Comparison of ENCODE assay signal across 10 mouse cellular contexts in the genomic region with DNA sequence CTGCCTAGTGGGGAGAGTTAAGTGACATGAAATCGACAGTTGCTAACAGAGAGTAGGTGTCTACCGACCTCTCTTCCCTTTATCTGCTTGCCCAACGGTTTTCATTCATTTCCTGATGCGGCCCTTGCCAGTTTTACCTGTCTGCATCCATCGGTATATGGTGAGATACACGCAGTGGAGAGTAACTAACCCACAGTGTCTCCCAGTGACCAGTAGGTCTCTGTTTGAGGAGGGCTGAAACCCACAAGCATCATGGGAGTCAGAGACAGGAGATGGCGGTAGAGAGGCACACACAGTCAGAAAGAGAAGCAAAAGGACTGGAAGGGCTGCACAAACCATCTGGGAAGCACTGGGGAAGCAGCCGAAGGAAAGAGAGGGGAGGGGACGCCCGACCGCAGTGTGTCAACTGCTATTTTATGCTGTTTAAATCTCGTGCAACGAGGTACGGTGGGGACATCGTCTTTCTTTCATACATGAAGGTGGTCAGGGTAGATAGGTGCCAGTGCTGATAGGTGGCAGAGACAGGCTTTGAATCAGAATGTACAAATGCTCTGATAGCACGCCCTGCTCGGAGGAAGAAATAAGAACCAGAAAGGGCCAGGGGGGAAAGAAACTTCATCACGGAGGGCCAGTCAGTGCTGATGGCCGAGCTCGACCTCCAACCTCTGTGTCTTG. TPM values are rescaled to one million over a fixed set of nuclear protein-coding genes. Genes with fewer than 3 reads are reported as not detected.
DNase-seq lines count a peak whose midpoint lies in the region; ATAC-seq and TF ChIP-seq lines count a peak whose summit lies in the region.
"Had no signal": no experiment of that assay in that cellular context is flagged by ENCODE, and none has a peak within 500 bp of the region (broad histone marks: within the 10 kb centered on the region; RNA-seq: fewer than 3 reads in every experiment).

No protein-coding gene starts in this region.

- no peaks in the 10 kb centered on the region for H3K27me3 ChIP-seq in heart, postnatal 0 days (ENCODE audit: control insufficient read depth, insufficient read depth, low read length)
- no peaks in the 10 kb centered on the region for H3K27me3 ChIP-seq in liver, embryonic 13.5 days
- no peaks in the 10 kb centered on the region for H3K27me3 ChIP-seq in forebrain, embryonic 11.5 days (ENCODE audit: control insufficient read depth, insufficient read depth, low read length)
- H3K27me3 ChIP-seq in forebrain, embryonic 14.5 days (replicated peaks; ENCODE audit: control insufficient read depth, insufficient read depth, low read length) = no peaks in the 10 kb centered on the region
- H3K27me3 ChIP-seq: hindbrain, embryonic 13.5 days had no signal

- TF ChIP-seq CTCF in heart, postnatal 0 days (IDR thresholded peaks at IDR 0.05; ENCODE audit: low read depth) = peak; percentile 19; the same call in 1 of the 2 replicates

- no peak overlapping the region for H3K4me2 ChIP-seq in heart, postnatal 0 days (ENCODE audit: low read depth, low read length)
- H3K4me2 ChIP-seq in liver, embryonic 13.5 days = peak overlapping the region; percentile 59
- H3K4me2 ChIP-seq in forebrain, embryonic 11.5 days (ENCODE audit: low read depth, low read length, severe bottlenecking) = no peak overlapping the region
- H3K4me2 ChIP-seq in forebrain, embryonic 14.5 days (ENCODE audit: low read length) = no peak overlapping the region
- H3K4me2 ChIP-seq: hindbrain, embryonic 13.5 days had no signal

- TF ChIP-seq EP300 in heart, postnatal 0 days (IDR thresholded peaks at IDR 0.05; ENCODE audit: low read depth) = no peak

- peaks cover 5% of the 10 kb centered on the region for H3K9me3 ChIP-seq in heart, postnatal 0 days (replicated peaks; ENCODE audit: control insufficient read depth, low read length)
- H3K9me3 ChIP-seq in liver, embryonic 13.5 days (replicated peaks) = peaks cover 5% of the 10 kb centered on the region; the same call in 1 of the 2 replicates
- no peaks in the 10 kb centered on the region for H3K9me3 ChIP-seq in forebrain, embryonic 11.5 days (ENCODE audit: control insufficient read depth, low read length)
- no peaks in the 10 kb centered on the region for H3K9me3 ChIP-seq in forebrain, embryonic 14.5 days (replicated peaks; ENCODE audit: control insufficient read depth, low read length)
- H3K9me3 ChIP-seq: hindbrain, embryonic 13.5 days had no signal

- DNase-seq in heart, postnatal 0 days (ENCODE audit: low spot score) = no peak
- DNase-seq in heart, adult 11 months = no peak
- peak; percentile 19 for DNase-seq in urinary bladder, adult 2 months (ENCODE audit: low spot score)
- DNase-seq in urinary bladder, postnatal 4 days (ENCODE audit: low spot score in 2 of 2) = no peak
- DNase-seq in liver, embryonic 13.5 days = no peak
- no peak for DNase-seq in embryo, embryonic 10 days (ENCODE audit: low spot score)
- no peak for DNase-seq in forebrain, embryonic 11.5 days (ENCODE audit: low spot score)
- DNase-seq in forebrain, embryonic 14.5 days (ENCODE audit: low spot score) = no peak
- DNase-seq: lung, adult 2 months had no signal

- H3K4me1 ChIP-seq in heart, postnatal 0 days (ENCODE audit: control insufficient read depth, insufficient read depth) = 0 out of 2 replicates have a peak, but pooled peaks cover 8% of the 10 kb centered on the region
- H3K4me1 ChIP-seq in liver, embryonic 13.5 days (replicated peaks) = peaks cover 24% of the 10 kb centered on the region
- no peaks in the 10 kb centered on the region for H3K4me1 ChIP-seq in forebrain, embryonic 11.5 days (replicated peaks; ENCODE audit: control insufficient read depth, insufficient read depth, low read length)
- no peaks in the 10 kb centered on the region for H3K4me1 ChIP-seq in forebrain, embryonic 14.5 days (ENCODE audit: control insufficient read depth, insufficient read depth, low read length)
- H3K4me1 ChIP-seq: hindbrain, embryonic 13.5 days had no signal

- H3K9ac ChIP-seq in heart, postnatal 0 days (replicated peaks; ENCODE audit: low read depth, low read length) = no peak overlapping the region
- H3K9ac ChIP-seq in liver, embryonic 13.5 days = no peak overlapping the region; the same call in 1 of the 2 replicates
- H3K9ac ChIP-seq in forebrain, embryonic 11.5 days (ENCODE audit: low read length) = no peak overlapping the region
- H3K9ac ChIP-seq in forebrain, embryonic 14.5 days (ENCODE audit: low read length) = no peak overlapping the region
- H3K9ac ChIP-seq: hindbrain, embryonic 13.5 days had no signal

- H3K4me3 ChIP-seq in heart, postnatal 0 days (ENCODE audit: low read depth, low read length) = no peak overlapping the region
- no peak overlapping the region; the same call in 1 of the 2 replicates for H3K4me3 ChIP-seq in liver, embryonic 13.5 days (replicated peaks)
- no peak overlapping the region for H3K4me3 ChIP-seq in forebrain, embryonic 11.5 days (ENCODE audit: low read depth, low read length)
- H3K4me3 ChIP-seq in forebrain, embryonic 14.5 days (ENCODE audit: low read depth, low read length) = no peak overlapping the region
- H3K4me3 ChIP-seq: hindbrain, embryonic 13.5 days had no signal

- no peak overlapping the region for H3K27ac ChIP-seq in heart, postnatal 0 days (ENCODE audit: low read depth)
- no peak overlapping the region for H3K27ac ChIP-seq in liver, embryonic 13.5 days
- no peak overlapping the region for H3K27ac ChIP-seq in forebrain, embryonic 11.5 days (ENCODE audit: low read depth, low read length)
- no peak overlapping the region for H3K27ac ChIP-seq in forebrain, embryonic 14.5 days (ENCODE audit: low read depth, low read length)
- H3K27ac ChIP-seq: hindbrain, embryonic 13.5 days had no signal

- no peak for ATAC-seq in heart, postnatal 0 days (ENCODE audit: insufficient read depth, low read depth)
- peak; percentile 64 for ATAC-seq in liver, embryonic 13.5 days (ENCODE audit: low read depth)
- ATAC-seq in forebrain, embryonic 11.5 days (replicated peaks; ENCODE audit: low FRiP score) = no peak
- ATAC-seq in forebrain, embryonic 14.5 days = no peak

- H3K36me3 ChIP-seq in heart, postnatal 0 days (replicated peaks; ENCODE audit: control insufficient read depth, insufficient read depth, low read length) = no peaks in the 10 kb centered on the region; the same call in 1 of the 2 replicates
- peaks cover 6% of the 10 kb centered on the region for H3K36me3 ChIP-seq in liver, embryonic 13.5 days
- H3K36me3 ChIP-seq in forebrain, embryonic 11.5 days (ENCODE audit: control insufficient read depth, insufficient read depth, low read length) = no peaks in the 10 kb centered on the region
- H3K36me3 ChIP-seq in forebrain, embryonic 14.5 days (ENCODE audit: control insufficient read depth, insufficient read depth, low read length) = no peaks in the 10 kb centered on the region
- H3K36me3 ChIP-seq: hindbrain, embryonic 13.5 days had no signal

- WGBS in heart, postnatal 0 days = 69% methylated on average over 20 of the region's 20 CpGs
- 30% methylated on average over 20 of the region's 20 CpGs for WGBS in liver, embryonic 13.5 days (ENCODE audit: insufficient replicate concordance)
- WGBS in forebrain, embryonic 11.5 days = 80% methylated on average over 20 of the region's 20 CpGs
- whole genome bisulfite sequencing in forebrain, embryonic 14.5 days = 88% methylated on average over 20 of the region's 20 CpGs

RNA-seq across cellular contexts. Expression of gene Gm11639, which starts 23.8 kb away (rescaled TPM):
- total RNA-seq in heart, postnatal 0 days (2014; rRNA removed; ENCODE audit: low replicate concordance) = not detected in 2 replicates
- polyA plus RNA-seq in heart, postnatal 0 days (2015; fragmentation: Nextera tagmentation; extraction: Ambion mirVana) = under 0.01 and 0.01 TPM in 2 replicates
- polyA plus RNA-seq in urinary bladder, adult 2 months (2012; rRNA removed) = not detected in 2 replicates
- 0.06 and 0.07 TPM in 2 replicates for polyA plus RNA-seq in liver, embryonic 13.5 days (2015; fragmentation: Nextera tagmentation; extraction: Ambion mirVana)
- not detected in 2 replicates for polyA plus RNA-seq in forebrain, embryonic 11.5 days (2014; fragmentation: Nextera tagmentation; extraction: Ambion mirVana)
- not detected in 2 replicates for polyA plus RNA-seq in forebrain, embryonic 14.5 days (2014; fragmentation: Nextera tagmentation; extraction: Ambion mirVana)
- polyA plus RNA-seq: lung, adult 2 months had no signal

RNA-seq across cellular contexts. Expression of gene Itgb3, which starts 53.9 kb away (rescaled TPM):
- 5.2 and 16.4 TPM in 2 replicates for total RNA-seq in heart, postnatal 0 days (2014; rRNA removed; ENCODE audit: low replicate concordance)
- 1.6 and 1.7 TPM in 2 replicates for polyA plus RNA-seq in heart, postnatal 0 days (2015; fragmentation: Nextera tagmentation; extraction: Ambion mirVana)
- 48.6 and 62.7 TPM in 2 replicates for polyA plus RNA-seq in urinary bladder, adult 2 months (2012; rRNA removed)
- polyA plus RNA-seq in liver, embryonic 13.5 days (2015; fragmentation: Nextera tagmentation; extraction: Ambion mirVana) = 16.5 and 21.4 TPM in 2 replicates
- polyA plus RNA-seq in forebrain, embryonic 11.5 days (2014; fragmentation: Nextera tagmentation; extraction: Ambion mirVana) = 0.98 and 1.1 TPM in 2 replicates
- polyA plus RNA-seq in forebrain, embryonic 14.5 days (2014; fragmentation: Nextera tagmentation; extraction: Ambion mirVana) = 0.24 and 0.27 TPM in 2 replicates
